Mouse (Mus musculus) ES-Bruce4 (cell line): ENCODE measurements around the gene Pter. TPM values are rescaled to one million over a fixed set of nuclear protein-coding genes. Genes with fewer than 3 reads are reported as not detected.

Experiments
- H3K27ac ChIP-seq: 2 replicates; pipeline ENCODE4 v1.5.1; 2012; ENCODE audit warnings: low read length, inconsistent platforms; ENCODE audit not compliant: insufficient read depth
- H3K27me3 ChIP-seq: 2 replicates; pipeline ENCODE4 v1.6.1; 2012; ENCODE audit warnings: mild to moderate bottlenecking, low read length, inconsistent platforms; ENCODE audit not compliant: control insufficient read depth, poor library complexity, insufficient read depth, severe bottlenecking
- H3K36me3 ChIP-seq: 2 replicates; pipeline ENCODE4 v1.6.1; 2012; ENCODE audit warnings: inconsistent platforms, mild to moderate bottlenecking, low read length, moderate library complexity; ENCODE audit not compliant: control insufficient read depth, poor library complexity, insufficient read depth, severe bottlenecking
- H3K4me1 ChIP-seq: one replicate; pipeline ENCODE4 v1.8.1; 2011; ENCODE audit warnings: low read length; ENCODE audit not compliant: control insufficient read depth, insufficient read depth
- H3K4me3 ChIP-seq: 2 replicates; pipeline ENCODE4 v1.5.1; 2011; ENCODE audit warnings: low read depth, mild to moderate bottlenecking, low read length
- H3K9ac ChIP-seq: 2 replicates; pipeline ENCODE4 v1.6.1; 2012; ENCODE audit warnings: low read depth, mild to moderate bottlenecking, inconsistent platforms; ENCODE audit not compliant: poor library complexity, severe bottlenecking
- H3K9me3 ChIP-seq: replicated peaks from 2 replicates; pipeline ENCODE4 v1.6.1; 2012; ENCODE audit warnings: mild to moderate bottlenecking, low read length, inconsistent platforms; ENCODE audit not compliant: control insufficient read depth, poor library complexity, insufficient read depth, severe bottlenecking
- CTCF ChIP-seq: IDR thresholded peaks from one replicate; pipeline ENCODE4 v1.8.1; 2011; ENCODE audit warnings: low read depth, low read length
- EP300 ChIP-seq: IDR thresholded peaks from 2 replicates; pipeline ENCODE4 v1.6.1; 2011; ENCODE audit warnings: low read depth, low read length; ENCODE audit not compliant: insufficient read depth
- POLR2A ChIP-seq: IDR thresholded peaks from one replicate; pipeline ENCODE4 v1.8.1; 2011; ENCODE audit warnings: low read length; ENCODE audit not compliant: insufficient read depth
- polyA plus RNA-seq: library from polyadenylated mRNA; stranded (reverse); fragments of >200 nt; gene quantifications from 2 replicates; pipeline ENCODE4 v1.2.4, GENCODE M21; 2011; ENCODE audit warnings: low read depth; ENCODE audit not compliant: missing spikeins, insufficient read depth, insufficient read length

Gene Pter
- polyA plus RNA-seq, 1 experiment, result 8.7 TPM

GRCm38 (mm10) chr2:12938641-12939040 lies 14.8 kb downstream of the Pter start:
- Histone ChIP-seq H3K4me1 (no peaks in the 10 kb centered on the region), H3K36me3 (no peaks in the 10 kb centered on the region), H3K9me3 (no peaks in the 10 kb centered on the region), H3K27ac (no peak overlapping the region), H3K27me3 (no peaks in the 10 kb centered on the region), H3K9ac (no peak overlapping the region), H3K4me3 (no peak overlapping the region)
- no peak for TF ChIP-seq POLR2A
- TF ChIP-seq EP300, result no peak
- TF ChIP-seq CTCF, result no peak

DNA sequence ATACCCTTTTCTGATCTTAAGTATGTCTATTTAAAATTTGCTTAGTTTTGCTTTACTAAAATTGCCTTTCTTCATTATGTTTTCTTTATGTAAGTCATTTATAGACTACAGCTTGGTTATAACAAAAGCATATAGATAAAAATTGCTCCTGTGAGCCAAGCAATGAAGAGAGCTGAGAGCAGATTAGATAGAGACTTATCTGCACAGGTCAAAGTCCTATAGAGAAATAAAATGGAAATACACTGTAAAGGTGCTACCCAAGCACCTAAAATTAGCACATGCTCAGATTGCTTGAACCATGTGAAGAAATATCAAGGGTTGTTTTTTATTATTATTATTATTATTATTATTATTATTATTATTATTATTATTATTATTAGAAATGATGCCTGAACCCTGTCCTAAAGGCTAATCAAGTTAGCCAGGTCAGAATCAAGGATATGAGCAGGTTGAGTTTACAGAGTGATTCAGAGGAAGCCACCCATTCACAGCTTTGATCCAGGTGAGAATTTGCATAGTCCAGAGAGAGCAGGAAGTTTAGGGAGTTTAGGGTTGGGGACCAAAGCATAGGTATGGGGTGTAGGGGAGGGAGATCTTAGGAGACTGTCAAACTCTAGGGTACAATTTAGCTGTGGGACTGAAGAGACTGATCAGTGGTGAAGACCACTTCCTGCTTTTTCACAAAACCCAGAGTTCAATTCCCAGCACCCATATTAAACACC lies 33.0 kb downstream of the Pter start:
- H3K4me1 ChIP-seq, result no peaks in the 10 kb centered on the region
- H3K4me3 ChIP-seq, result no peak overlapping the region
- H3K27me3 ChIP-seq, result no peaks in the 10 kb centered on the region
- TF ChIP-seq POLR2A, result no peak
- no peak for TF ChIP-seq EP300
- no peak for TF ChIP-seq CTCF
- H3K9ac ChIP-seq, result no peak overlapping the region
- H3K27ac ChIP-seq, result no peak overlapping the region
- H3K36me3 ChIP-seq, result no peaks in the 10 kb centered on the region
- H3K9me3 ChIP-seq, result no peaks in the 10 kb centered on the region

DNA sequence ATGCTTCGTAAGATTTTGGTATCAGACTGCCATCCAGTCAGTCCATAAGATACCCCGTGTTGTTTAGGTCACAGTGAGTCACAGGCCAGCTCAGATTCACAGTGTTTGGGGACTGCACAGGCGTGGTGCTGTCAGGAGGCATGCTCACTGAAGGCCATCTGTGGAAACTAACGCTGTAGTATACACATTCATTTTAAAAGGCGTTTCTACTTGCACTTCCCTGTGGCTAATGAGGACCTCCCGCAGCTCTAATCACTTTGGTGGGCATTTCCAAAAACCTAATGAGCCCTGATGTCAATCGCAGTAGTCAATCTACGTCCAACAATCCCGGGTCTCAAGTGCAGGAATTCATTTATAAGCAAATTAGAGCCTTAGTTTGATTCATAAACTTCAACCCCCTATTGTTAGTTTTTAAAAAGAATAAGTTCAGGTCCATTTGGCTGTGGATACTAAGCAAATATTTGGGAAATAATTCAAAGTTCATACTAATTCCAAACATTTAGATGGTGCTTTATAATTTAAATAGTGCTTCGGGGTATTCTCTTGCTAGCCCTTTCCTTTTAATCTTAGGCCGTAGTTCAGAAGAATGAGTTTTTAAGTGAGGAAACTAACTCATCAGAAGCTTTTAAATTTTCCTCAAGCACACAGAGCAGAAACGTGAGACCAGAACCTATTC lies 46.3 kb downstream of the Pter start:
- Histone ChIP-seq H3K27ac (no peak overlapping the region), H3K9ac (no peak overlapping the region), H3K27me3 (no peaks in the 10 kb centered on the region), H3K9me3 (no peaks in the 10 kb centered on the region), H3K4me3 (no peak overlapping the region), H3K4me1 (no peaks in the 10 kb centered on the region), H3K36me3 (no peaks in the 10 kb centered on the region)
- no peak for TF ChIP-seq EP300
- no peak for TF ChIP-seq CTCF
- no peak for TF ChIP-seq POLR2A

GRCm38 (mm10) chr2:12973752-12974151 lies 49.9 kb downstream of the Pter start:
- no peaks in the 10 kb centered on the region for H3K4me1 ChIP-seq
- H3K9me3 ChIP-seq, result no peaks in the 10 kb centered on the region
- no peak overlapping the region for H3K4me3 ChIP-seq
- no peak overlapping the region for H3K27ac ChIP-seq
- H3K36me3 ChIP-seq, result no peaks in the 10 kb centered on the region
- no peaks in the 10 kb centered on the region for H3K27me3 ChIP-seq
- TF ChIP-seq EP300, result no peak
- TF ChIP-seq POLR2A, result no peak
- no peak for TF ChIP-seq CTCF
- H3K9ac ChIP-seq, result no peak overlapping the region

GRCm38 (mm10) chr2:12977367-12977766 lies 53.5 kb downstream of the Pter start:
- Histone ChIP-seq H3K9ac (no peak overlapping the region), H3K4me1 (no peaks in the 10 kb centered on the region), H3K27ac (no peak overlapping the region), H3K27me3 (no peaks in the 10 kb centered on the region), H3K36me3 (no peaks in the 10 kb centered on the region), H3K4me3 (no peak overlapping the region), H3K9me3 (no peaks in the 10 kb centered on the region)
- TF ChIP-seq EP300 (no peak), POLR2A (no peak), CTCF (no peak)

DNA sequence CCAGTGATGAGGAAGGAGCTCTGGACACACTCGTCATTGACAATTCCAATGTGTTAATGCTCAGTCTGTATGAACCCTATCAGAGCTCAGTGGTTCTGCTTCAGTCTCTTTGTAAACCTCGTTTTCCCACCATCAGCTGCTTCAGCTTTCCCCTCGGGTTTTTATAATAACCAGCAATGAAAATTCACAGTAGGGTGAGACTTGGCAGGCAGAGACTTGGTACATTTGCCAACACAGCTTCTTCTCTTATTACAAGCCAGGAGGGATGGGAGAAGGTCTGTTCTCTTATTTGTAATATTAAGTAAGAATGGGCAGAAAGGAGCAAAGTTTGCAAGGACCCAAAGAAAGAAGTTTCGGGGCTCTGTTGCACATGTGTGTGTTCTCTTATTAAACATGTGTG lies 54.9 kb downstream of the Pter start:
- H3K27me3 ChIP-seq, result no peaks in the 10 kb centered on the region
- H3K27ac ChIP-seq, result no peak overlapping the region
- H3K9me3 ChIP-seq, result no peaks in the 10 kb centered on the region
- H3K9ac ChIP-seq, result no peak overlapping the region
- H3K4me3 ChIP-seq, result no peak overlapping the region
- H3K36me3 ChIP-seq, result no peaks in the 10 kb centered on the region
- TF ChIP-seq EP300 (no peak), CTCF (no peak), POLR2A (no peak)
- no peaks in the 10 kb centered on the region for H3K4me1 ChIP-seq
